Mouse (Mus musculus): ENCODE measurements around the gene Idh3g. TPM values are rescaled to one million over a fixed set of nuclear protein-coding genes. Genes with fewer than 3 reads are reported as not detected.

Gene Idh3g
- polyA plus RNA-seq, 1 experiment from 2014 or later, result 206 TPM

DNA sequence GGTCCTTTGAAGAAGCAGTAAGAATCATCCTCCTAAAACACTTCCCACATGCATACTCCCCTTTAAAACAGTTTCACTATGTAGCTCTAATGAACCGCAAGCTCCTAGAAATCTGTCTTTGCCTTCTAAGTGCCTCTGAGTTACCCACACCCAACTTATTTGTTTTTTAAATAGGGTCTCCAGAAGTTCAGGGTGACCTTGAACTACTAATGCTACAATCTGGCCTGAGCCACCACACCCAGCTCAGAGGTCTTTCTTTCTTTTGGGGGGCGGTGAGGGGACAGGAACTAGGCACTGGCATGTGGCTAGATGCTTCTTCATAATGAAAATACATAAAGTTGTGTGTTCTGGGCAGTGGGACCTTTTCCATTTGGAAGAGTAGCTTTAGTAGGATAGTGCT lies 10.8 kb upstream of the Idh3g start:
- H3K9ac ChIP-seq (ENCODE audit: low read depth, low read length), result no peak overlapping the region
- H3K4me1 ChIP-seq (replicated peaks; ENCODE audit: control insufficient read depth, insufficient read depth, low read length), result no peaks in the 10 kb centered on the region
- H3K27me3 ChIP-seq (ENCODE audit: control insufficient read depth, insufficient read depth, low read length), result no peaks in the 10 kb centered on the region
- no peaks in the 10 kb centered on the region for H3K36me3 ChIP-seq (ENCODE audit: control insufficient read depth, insufficient read depth, low read length)
- no peak overlapping the region for H3K4me2 ChIP-seq (replicated peaks; ENCODE audit: low read depth, low read length)
- H3K27ac ChIP-seq (ENCODE audit: low read depth, low read length), result no peak overlapping the region
- DNase-seq (ENCODE audit: low spot score) (no peak), ATAC-seq (ENCODE audit: low FRiP score) (no peak)
- H3K9me3 ChIP-seq (ENCODE audit: control insufficient read depth, low read length), result no peaks in the 10 kb centered on the region
- WGBS, result 94% methylated on average over 2 of the region's 2 CpGs
- no peak overlapping the region for H3K4me3 ChIP-seq (ENCODE audit: low read depth, low read length)

DNA sequence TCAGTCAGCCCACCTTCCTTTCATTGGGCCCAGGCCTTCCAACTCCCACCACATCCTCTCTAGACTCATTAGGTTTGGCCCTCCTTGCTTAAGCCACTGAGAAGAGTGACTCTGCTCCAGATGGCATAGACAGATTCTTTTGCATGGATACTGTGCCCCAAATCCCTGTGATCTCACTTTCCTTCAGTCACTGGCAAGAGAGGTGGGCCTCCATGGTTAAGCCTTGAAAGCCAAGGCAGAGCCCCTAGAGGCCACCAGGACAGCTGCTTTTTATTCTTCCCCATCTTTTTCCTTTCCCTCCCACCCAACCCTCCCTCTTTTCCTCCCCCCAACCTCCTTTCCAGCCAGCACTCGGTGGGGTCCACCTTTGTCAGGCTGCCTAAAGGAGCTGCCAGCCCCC lies 6.8 kb upstream of the Idh3g start:
- no peaks in the 10 kb centered on the region for H3K9me3 ChIP-seq (ENCODE audit: control insufficient read depth, low read length)
- no peak overlapping the region for H3K27ac ChIP-seq (ENCODE audit: low read depth, low read length)
- no peak overlapping the region for H3K4me3 ChIP-seq (ENCODE audit: low read depth, low read length)
- no peaks in the 10 kb centered on the region for H3K27me3 ChIP-seq (ENCODE audit: control insufficient read depth, insufficient read depth, low read length)
- WGBS, result 38% methylated on average over 1 of the region's 1 CpGs
- no peak overlapping the region for H3K4me2 ChIP-seq (replicated peaks; ENCODE audit: low read depth, low read length)
- DNase-seq (ENCODE audit: low spot score) (no peak), ATAC-seq (ENCODE audit: low FRiP score) (no peak)
- no peaks in the 10 kb centered on the region for H3K36me3 ChIP-seq (ENCODE audit: control insufficient read depth, insufficient read depth, low read length)
- no peak overlapping the region for H3K9ac ChIP-seq (ENCODE audit: low read depth, low read length)
- H3K4me1 ChIP-seq (replicated peaks; ENCODE audit: control insufficient read depth, insufficient read depth, low read length), result no peaks in the 10 kb centered on the region

DNA sequence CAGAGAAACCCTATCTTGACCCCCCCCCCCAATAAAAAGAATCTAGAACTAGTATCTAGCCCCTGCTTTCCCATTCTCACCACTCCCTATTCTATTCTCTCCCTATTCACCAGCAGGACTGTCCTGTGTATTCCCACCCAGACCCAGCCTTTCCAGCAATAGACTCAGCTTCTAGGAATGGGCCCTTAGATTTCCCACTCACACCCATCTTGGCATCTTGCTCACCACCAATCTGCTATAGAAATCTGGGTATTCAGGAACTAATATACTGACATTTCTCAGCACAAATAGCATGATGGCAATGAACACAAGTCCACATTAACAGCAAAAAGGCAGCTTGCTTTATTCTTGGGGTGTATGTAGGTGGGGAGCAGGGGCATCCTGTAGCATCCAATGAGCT lies 6.3 kb upstream of the Idh3g start:
- H3K4me1 ChIP-seq (replicated peaks; ENCODE audit: control insufficient read depth, insufficient read depth, low read length), result no peaks in the 10 kb centered on the region
- no peak for DNase-seq (ENCODE audit: low spot score)
- H3K9me3 ChIP-seq (ENCODE audit: control insufficient read depth, low read length), result no peaks in the 10 kb centered on the region
- H3K36me3 ChIP-seq (ENCODE audit: control insufficient read depth, insufficient read depth, low read length), result no peaks in the 10 kb centered on the region
- no peak overlapping the region for H3K4me3 ChIP-seq (ENCODE audit: low read depth, low read length)
- no peak overlapping the region for H3K27ac ChIP-seq (ENCODE audit: low read depth, low read length)
- no peak overlapping the region for H3K4me2 ChIP-seq (replicated peaks; ENCODE audit: low read depth, low read length)
- no peak for ATAC-seq (ENCODE audit: low FRiP score)
- no peaks in the 10 kb centered on the region for H3K27me3 ChIP-seq (ENCODE audit: control insufficient read depth, insufficient read depth, low read length)
- H3K9ac ChIP-seq (ENCODE audit: low read depth, low read length), result no peak overlapping the region

DNA sequence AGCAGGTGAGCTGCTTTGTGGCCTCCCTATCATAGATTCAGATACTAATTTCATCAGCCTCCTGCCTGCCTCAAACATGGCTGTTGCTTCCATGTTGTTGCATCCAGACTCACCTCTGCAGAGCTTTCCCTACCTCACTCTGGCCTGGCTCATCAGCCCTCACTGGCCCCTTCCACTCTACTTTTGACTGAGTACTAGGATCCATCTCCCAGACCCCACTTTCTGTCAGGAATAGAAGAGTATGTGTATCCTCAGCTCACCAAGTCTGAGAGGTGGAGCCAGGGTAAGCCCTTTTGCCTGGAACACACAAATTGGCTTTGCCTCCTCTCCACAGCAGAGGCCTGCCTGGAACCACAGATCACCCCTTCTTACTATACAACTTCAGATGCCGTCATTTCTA lies 1.8 kb upstream of the Idh3g start:
- 86% methylated on average over 1 of the region's 1 CpGs for WGBS
- Histone ChIP-seq H3K9me3 (ENCODE audit: control insufficient read depth, low read length) (no peaks in the 10 kb centered on the region), H3K27ac (ENCODE audit: low read depth, low read length) (no peak overlapping the region), H3K36me3 (ENCODE audit: control insufficient read depth, insufficient read depth, low read length) (no peaks in the 10 kb centered on the region), H3K4me2 (replicated peaks; ENCODE audit: low read depth, low read length) (no peak overlapping the region), H3K4me3 (ENCODE audit: low read depth, low read length) (no peak overlapping the region), H3K4me1 (replicated peaks; ENCODE audit: control insufficient read depth, insufficient read depth, low read length) (no peaks in the 10 kb centered on the region), H3K9ac (ENCODE audit: low read depth, low read length) (no peak overlapping the region), H3K27me3 (ENCODE audit: control insufficient read depth, insufficient read depth, low read length) (no peaks in the 10 kb centered on the region)
- no peak for DNase-seq (ENCODE audit: low spot score)
- ATAC-seq (ENCODE audit: low FRiP score), result no peak

DNA sequence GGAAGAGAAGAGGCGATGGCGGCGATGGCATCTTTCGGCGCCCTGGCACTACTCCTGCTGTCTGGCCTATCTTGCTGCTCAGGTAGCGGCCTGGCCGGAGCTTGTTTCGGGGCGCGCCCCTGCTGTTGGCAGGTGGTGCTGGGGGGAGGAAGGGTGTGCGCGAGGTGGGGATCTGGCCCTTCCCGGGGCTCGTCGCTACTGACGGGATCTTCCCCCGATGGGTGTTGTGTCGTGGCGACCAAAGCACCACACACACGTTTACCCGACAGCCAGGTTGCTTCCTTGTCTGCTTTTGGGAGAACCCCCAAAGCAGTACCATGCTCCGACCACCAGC lies 495 bp upstream of the Idh3g start:
- DNase-seq (ENCODE audit: low spot score) (no peak), ATAC-seq (ENCODE audit: low FRiP score) (no peak)
- 14% methylated on average over 15 of the region's 22 CpGs for WGBS
- no peaks in the 10 kb centered on the region for H3K27me3 ChIP-seq (ENCODE audit: control insufficient read depth, insufficient read depth, low read length)
- peak overlapping the region; percentile 71 for H3K9ac ChIP-seq (ENCODE audit: low read depth, low read length)
- H3K9me3 ChIP-seq (ENCODE audit: control insufficient read depth, low read length), result no peaks in the 10 kb centered on the region
- no peaks in the 10 kb centered on the region for H3K36me3 ChIP-seq (ENCODE audit: control insufficient read depth, insufficient read depth, low read length)
- H3K27ac ChIP-seq (ENCODE audit: low read depth, low read length), result peak overlapping the region; percentile 51
- H3K4me2 ChIP-seq (replicated peaks; ENCODE audit: low read depth, low read length), result peak overlapping the region; percentile 55
- no peaks in the 10 kb centered on the region for H3K4me1 ChIP-seq (replicated peaks; ENCODE audit: control insufficient read depth, insufficient read depth, low read length)
- peak overlapping the region; percentile 54 for H3K4me3 ChIP-seq (ENCODE audit: low read depth, low read length)

DNA sequence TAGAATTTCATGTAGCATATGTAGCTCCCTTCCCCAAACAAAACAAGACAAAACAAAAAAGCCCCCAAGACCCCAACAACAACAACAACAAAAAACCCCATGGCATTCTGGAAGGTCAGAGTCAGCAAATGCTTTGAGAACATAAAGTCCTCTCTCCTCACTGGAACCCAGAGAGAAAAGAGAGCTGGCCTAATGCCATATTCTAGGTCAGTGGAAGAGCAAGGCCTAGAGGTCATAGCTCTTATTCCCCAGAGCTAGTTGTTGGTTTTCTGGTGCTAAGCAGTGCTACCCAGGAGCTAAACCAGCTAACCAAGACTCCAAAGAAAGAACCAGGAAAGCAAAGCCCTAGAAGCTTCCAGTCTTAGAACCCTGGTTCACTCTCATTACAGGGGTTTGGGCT lies 1.0 kb downstream of the Idh3g start:
- H3K27ac ChIP-seq (ENCODE audit: low read depth, low read length), result peak overlapping the region; percentile 64
- no peak for DNase-seq (ENCODE audit: low spot score)

DNA sequence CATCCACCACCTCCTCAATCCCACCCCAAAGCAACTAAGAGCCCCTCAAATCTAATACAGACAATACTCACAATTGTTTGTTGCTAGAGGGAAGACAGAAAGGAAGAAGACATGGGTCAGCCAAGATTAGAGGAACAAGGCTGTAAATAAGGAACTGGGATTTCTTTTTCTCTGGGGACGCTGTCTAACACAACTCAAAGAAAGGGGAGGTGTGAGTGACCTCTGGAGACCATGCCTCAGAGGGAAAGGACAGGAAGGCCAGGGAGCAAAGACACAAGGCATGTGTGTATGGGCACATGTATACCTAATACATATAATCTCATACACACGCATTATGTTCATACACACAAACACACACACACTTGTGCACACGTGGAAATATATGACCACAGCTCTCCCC lies 4.5 kb downstream of the Idh3g start:
- H3K27me3 ChIP-seq (ENCODE audit: control insufficient read depth, insufficient read depth, low read length), result no peaks in the 10 kb centered on the region
- no peak for ATAC-seq (ENCODE audit: low FRiP score)
- no peak overlapping the region for H3K27ac ChIP-seq (ENCODE audit: low read depth, low read length)
- no peaks in the 10 kb centered on the region for H3K36me3 ChIP-seq (ENCODE audit: control insufficient read depth, insufficient read depth, low read length)
- 90% methylated on average over 3 of the region's 3 CpGs for WGBS
- no peak for DNase-seq (ENCODE audit: low spot score)
- H3K4me2 ChIP-seq (replicated peaks; ENCODE audit: low read depth, low read length), result no peak overlapping the region
- no peak overlapping the region for H3K9ac ChIP-seq (ENCODE audit: low read depth, low read length)
- H3K4me3 ChIP-seq (ENCODE audit: low read depth, low read length), result no peak overlapping the region
- H3K9me3 ChIP-seq (ENCODE audit: control insufficient read depth, low read length), result no peaks in the 10 kb centered on the region
- no peaks in the 10 kb centered on the region for H3K4me1 ChIP-seq (replicated peaks; ENCODE audit: control insufficient read depth, insufficient read depth, low read length)

More for the DNA sequence above, 1.0 kb downstream of the Idh3g start:
- H3K36me3 ChIP-seq (ENCODE audit: control insufficient read depth, insufficient read depth, low read length), result no peaks in the 10 kb centered on the region
- H3K4me1 ChIP-seq (replicated peaks; ENCODE audit: control insufficient read depth, insufficient read depth, low read length), result no peaks in the 10 kb centered on the region
- no peak for ATAC-seq (ENCODE audit: low FRiP score)
- H3K4me2 ChIP-seq (replicated peaks; ENCODE audit: low read depth, low read length), result peak overlapping the region; percentile 46
- H3K27me3 ChIP-seq (ENCODE audit: control insufficient read depth, insufficient read depth, low read length), result no peaks in the 10 kb centered on the region
- peak overlapping the region; percentile 61 for H3K9ac ChIP-seq (ENCODE audit: low read depth, low read length)
- no peaks in the 10 kb centered on the region for H3K9me3 ChIP-seq (ENCODE audit: control insufficient read depth, low read length)
- peak overlapping the region; percentile 54 for H3K4me3 ChIP-seq (ENCODE audit: low read depth, low read length)

DNA sequence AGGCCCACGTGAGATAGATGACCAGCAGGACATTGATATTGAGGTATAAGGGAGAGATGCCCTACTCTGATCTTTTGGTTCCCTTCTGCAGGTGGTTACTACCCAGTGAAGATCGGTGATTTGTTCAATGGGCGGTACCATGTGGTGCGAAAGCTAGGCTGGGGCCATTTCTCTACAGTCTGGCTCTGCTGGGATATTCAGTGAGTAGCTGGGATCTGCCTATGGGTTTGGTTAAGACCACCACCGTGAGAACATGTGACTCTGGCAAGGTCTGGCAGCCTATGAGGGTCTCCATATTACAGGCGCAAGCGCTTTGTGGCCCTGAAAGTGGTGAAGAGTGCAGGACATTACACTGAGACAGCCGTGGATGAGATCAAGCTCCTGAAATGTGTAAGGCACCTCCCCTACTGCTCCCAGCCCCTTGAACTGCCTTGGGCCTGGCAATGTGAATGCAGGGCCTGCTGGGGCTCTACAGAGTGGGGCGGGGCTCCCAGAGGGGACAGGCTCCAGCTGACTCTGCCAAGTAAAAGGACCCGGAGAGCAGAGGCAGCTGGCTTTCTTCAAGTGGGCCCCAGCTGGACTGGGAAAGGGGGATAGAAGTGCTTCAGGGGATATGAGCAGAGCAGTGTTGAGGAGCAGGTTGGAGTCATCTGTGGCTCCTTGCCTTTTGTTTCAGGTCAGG lies 11.8 kb downstream of the Idh3g start:
- H3K36me3 ChIP-seq (ENCODE audit: control insufficient read depth, insufficient read depth, low read length), result no peaks in the 10 kb centered on the region
- DNase-seq (ENCODE audit: low spot score), result peak; percentile 16
- no peak overlapping the region for H3K4me3 ChIP-seq (ENCODE audit: low read depth, low read length)
- H3K27ac ChIP-seq (ENCODE audit: low read depth, low read length), result no peak overlapping the region
- no peak overlapping the region for H3K4me2 ChIP-seq (replicated peaks; ENCODE audit: low read depth, low read length)
- H3K9me3 ChIP-seq (ENCODE audit: control insufficient read depth, low read length), result no peaks in the 10 kb centered on the region
- 74% methylated on average over 10 of the region's 10 CpGs for WGBS
- peak; percentile 62 for ATAC-seq (ENCODE audit: low FRiP score)
- no peaks in the 10 kb centered on the region for H3K27me3 ChIP-seq (ENCODE audit: control insufficient read depth, insufficient read depth, low read length)
- no peak overlapping the region for H3K9ac ChIP-seq (ENCODE audit: low read depth, low read length)
- no peaks in the 10 kb centered on the region for H3K4me1 ChIP-seq (replicated peaks; ENCODE audit: control insufficient read depth, insufficient read depth, low read length)

DNA sequence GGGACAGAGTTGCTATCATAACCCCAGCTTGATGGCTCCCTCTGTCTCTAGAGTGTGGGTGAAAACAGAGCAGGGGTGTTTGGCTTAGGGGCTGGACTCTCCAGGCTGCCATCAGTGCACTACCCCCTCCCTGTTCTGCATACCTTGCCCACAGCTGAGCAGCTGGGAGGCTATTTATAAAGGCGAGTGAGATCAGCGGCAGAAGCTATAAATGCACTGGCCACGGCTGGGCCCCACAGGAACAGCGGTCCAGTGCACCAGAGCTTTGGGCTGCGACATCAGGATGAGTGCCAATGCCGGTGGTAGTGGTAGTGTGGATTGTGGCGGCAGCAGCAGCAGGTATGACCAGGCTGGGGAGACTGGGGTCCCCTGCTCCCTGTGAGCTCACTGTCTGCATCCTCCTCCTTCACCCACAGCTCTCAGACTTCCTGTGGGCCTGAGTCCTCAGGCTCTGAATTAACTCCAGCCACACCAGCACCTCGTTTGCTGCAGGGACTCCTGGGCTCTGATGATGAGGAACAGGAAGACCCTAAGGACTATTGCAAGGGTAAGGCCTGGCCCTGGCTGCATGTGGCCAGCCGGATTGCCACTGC lies 12.4 kb downstream of the Idh3g start, which contains the start of gene Srpk3:
TSS of gene Srpk3 (plus strand) at position 238 of the 593 bp plus-strand sequence.
- Histone ChIP-seq H3K4me2 (replicated peaks; ENCODE audit: low read depth, low read length) (no peak within 1 kb of the TSS), H3K27me3 (ENCODE audit: control insufficient read depth, insufficient read depth, low read length) (no peaks in the 10 kb centered on the region), H3K9me3 (ENCODE audit: control insufficient read depth, low read length) (no peaks in the 10 kb centered on the region), H3K36me3 (ENCODE audit: control insufficient read depth, insufficient read depth, low read length) (no peaks in the 10 kb centered on the region), H3K4me3 (ENCODE audit: low read depth, low read length) (no peak within 1 kb of the TSS), H3K4me1 (replicated peaks; ENCODE audit: control insufficient read depth, insufficient read depth, low read length) (no peaks in the 10 kb centered on the region), H3K9ac (ENCODE audit: low read depth, low read length) (no peak within 1 kb of the TSS), H3K27ac (ENCODE audit: low read depth, low read length) (no peak within 1 kb of the TSS)
- ATAC-seq (ENCODE audit: low FRiP score), result peak; percentile 36; the same call in 1 of the 2 replicates
- WGBS, result 65% methylated on average over 9 of the region's 9 CpGs
- no peak for DNase-seq (ENCODE audit: low spot score)

All from hindbrain, embryonic 11.5 days (tissue).